Mouse (Mus musculus) stomach, postnatal 0 days (tissue): ENCODE measurements at regions not wholly inside any gene's neighbourhood (a gene's known extent, or its start where the extent isn't known, plus 50 kb on each side); places are given as distances from the start of the nearest gene placed in this dataset.

Source experiments
- CTCF ChIP-seq: IDR thresholded peaks from 2 replicates; pipeline ENCODE4 v1.5.1; 2016; ENCODE audit warnings: antibody characterized with exemption, low read depth, mild to moderate bottlenecking, moderate library complexity
- EP300 ChIP-seq: optimal IDR thresholded peaks from 2 replicates; pipeline ENCODE3; 2016; ENCODE audit warnings: antibody characterized with exemption

GRCm38 (mm10) chr1:61084732-61085131 is 107.0 kb downstream of the Icos start:
- TF ChIP-seq CTCF (no peak), EP300 (no peak)
